Mouse (Mus musculus): ENCODE data around the gene Clcnkb.

Gene Clcnkb

GRCm38 (mm10) chr4:141432666-141433065 is 16.9 kb upstream of the Clcnkb start:
- DNase-seq, result no peak

GRCm38 (mm10) chr4:141430997-141431396 is 15.2 kb upstream of the Clcnkb start:
- peak; percentile 63 for DNase-seq

GRCm38 (mm10) chr4:141429847-141430246 is 14.0 kb upstream of the Clcnkb start:
- DNase-seq, result no peak

DNA sequence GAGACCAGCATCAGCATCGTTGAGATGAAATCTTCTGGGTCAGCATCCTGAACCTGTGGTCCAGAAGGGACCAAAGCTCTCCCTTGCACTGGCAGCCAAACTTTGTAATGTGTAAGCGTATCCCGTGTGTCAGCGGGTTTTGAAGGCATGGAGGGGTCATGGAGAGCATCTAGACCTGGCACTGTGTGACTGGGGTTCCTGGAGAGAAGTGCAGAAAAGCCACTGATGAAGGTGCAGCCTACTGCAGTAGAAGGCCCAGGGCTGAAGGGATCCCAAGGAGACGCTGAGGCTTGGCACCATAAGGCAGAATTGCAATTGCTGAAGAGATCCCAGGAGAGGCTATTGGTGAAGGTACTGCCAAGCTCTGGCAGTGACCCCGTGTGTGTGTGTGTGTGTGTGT is 13.6 kb upstream of the Clcnkb start:
- no peak for DNase-seq

- no peak for DNase-seq
Measured at GRCm38 (mm10) chr4:141427921-141428320, 12.1 kb upstream of the Clcnkb start.

DNA sequence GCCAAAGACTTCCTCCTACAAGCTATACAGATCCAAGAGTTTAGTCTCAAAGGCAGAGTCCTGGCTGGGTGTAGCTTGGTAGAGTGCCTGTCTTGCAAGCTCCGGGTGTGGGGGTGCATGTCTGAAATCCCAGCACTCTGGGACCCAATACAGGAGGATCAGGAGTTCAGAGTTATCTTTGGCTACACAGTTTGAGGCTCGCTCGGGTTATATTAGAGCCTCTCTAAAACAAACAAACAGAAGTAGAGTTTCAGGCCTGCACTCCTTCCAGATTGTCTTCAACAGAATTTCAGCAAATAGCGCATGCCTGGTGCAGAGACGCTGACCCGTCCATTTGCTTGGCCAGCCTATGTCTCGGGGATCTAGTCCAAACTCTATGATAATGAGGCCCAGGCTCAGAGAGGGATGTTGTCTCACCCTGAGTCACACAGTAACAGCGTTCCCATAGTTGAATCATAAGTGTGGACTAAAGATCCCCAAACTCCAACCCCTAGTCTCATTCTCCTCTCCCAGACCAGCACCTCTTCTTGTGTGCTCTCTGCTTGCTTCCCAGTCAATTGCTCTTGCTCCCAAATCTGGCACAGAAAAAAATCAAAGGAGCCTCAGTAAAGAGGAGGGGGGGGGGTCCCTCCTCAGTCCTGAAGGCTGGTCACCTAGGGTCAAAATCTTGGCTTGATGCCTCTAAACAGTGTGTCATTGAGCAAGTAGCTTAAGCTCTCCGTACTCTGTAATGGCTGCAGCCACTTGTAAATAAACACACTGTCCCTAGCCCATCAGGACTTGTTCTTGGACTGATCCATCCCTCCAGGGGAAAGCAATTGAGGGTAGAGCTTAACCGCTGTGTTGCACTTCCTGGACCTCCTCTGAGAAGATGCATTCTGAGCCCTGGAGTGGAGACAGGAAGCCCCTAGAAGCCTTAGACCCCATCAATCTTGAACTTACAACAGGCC is 11.3 kb upstream of the Clcnkb start:
- DNase-seq, result no peak

- peak; percentile 45 for DNase-seq
Measured at GRCm38 (mm10) chr4:141425484-141426479, 10.0 kb upstream of the Clcnkb start.

DNA sequence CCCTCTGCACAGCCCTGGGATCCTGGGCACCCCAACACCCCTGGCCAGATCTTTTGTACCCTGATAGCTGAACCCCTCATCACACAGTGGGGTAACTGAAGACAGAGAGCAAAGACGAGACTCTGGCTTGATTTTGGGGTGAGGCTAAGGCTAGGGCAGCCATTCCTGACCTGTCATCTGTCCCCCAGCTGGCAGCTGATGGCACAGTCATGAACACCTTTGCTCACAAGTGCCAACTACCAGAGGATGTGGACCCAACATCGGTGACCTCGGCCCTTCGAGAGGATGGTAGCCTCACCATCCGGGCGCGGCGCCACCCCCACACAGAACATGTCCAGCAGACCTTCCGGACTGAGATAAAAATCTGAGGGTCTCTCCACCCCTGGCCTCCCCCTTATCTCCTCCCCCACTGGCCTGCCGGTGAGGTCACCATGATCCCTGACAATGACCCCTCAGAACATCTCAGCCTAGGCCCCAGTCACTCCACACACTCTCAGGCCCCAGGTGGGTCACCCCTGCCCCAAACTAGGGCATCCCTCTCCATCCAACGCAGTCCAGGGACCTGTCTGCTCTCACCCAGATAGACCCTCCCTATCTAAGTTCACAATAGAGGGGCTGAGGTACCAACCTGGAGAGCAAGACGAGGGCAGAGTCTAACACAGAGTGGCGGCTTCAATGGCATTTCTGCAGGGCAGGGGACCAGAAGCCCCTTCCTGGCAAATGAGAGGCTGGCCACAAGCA is 8.0 kb upstream of the Clcnkb start:
- no peak for DNase-seq

DNA sequence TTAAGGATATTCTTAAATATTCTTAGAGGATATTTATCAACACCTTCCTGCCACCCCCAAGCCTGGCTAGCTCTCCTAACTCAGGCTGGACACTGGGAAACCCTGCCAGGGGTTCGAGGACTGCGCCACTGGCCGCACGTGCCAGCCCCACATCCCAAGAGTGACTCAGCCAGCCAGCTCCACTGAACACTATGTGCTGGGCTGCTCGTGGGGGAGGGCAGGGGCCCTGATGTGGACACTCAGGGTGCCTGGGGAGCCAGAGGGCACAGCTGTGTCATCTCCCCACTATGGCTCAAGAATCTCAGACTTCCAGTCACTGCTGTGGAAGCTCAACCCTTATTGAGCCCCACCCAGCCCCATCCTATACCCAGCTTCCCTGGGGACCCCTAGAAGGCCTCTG is 7.5 kb upstream of the Clcnkb start:
- no peak for DNase-seq

GRCm38 (mm10) chr4:141422841-141423240 is 7.0 kb upstream of the Clcnkb start:
- DNase-seq, result no peak

DNA sequence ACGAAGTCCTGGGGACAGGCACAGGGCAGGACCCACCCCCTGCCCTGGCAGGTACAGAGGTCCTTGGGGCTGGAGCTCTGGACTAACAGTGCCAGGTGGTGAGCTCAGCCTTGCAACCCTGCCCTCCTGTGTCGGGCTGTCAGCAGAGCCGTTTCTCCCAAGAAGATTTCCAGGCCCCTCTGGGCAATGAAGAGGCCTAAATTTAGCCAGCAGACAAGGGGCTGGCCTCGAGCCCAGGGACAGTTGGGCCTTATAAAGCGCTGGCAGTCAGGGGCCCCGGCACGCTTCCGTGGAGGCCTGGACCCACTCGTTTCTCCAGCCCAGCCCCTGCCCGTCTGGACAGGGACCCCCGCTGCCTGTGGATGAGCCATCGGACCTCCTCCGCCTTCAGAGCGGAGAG is 5.6 kb upstream of the Clcnkb start:
- no peak for DNase-seq

GRCm38 (mm10) chr4:141420886-141421285 is 5.1 kb upstream of the Clcnkb start:
- no peak for DNase-seq

GRCm38 (mm10) chr4:141420192-141420829 is 4.5 kb upstream of the Clcnkb start, which contains the start of gene Hspb7:
Gene Hspb7 (plus strand): TSS chr4:141420779.
- no peak for DNase-seq

- DNase-seq, result no peak
Measured at GRCm38 (mm10) chr4:141419398-141420191, 3.8 kb upstream of the Clcnkb start.

DNA sequence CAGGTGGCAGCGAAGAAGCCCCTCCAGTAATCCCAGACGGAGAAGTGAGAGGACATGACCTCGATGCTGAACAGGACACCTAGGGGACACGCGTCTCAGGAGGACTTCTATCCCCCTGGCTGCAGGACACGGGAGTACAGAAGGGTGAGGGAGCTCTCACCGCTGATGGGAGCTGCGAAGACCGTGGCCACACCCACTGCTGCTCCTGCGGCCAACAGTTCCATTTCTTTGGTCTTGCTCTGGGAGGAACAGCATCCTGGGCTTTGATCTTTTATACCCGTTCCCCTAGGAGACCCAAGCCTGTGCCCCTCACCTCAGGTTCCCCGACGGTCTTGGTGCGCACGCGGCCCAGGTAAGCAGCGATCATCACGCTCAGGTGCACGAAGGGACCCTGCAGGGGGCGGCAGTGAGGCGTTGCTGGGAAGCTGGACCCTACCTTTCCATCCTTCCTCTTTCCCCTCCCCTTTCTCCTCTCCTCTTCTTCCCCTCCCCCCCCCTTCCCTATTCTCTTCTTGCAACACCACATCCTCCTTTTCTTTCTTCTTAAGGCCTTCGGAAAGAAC is 4.3 kb downstream of the Clcnkb start:
- DNase-seq, result no peak

DNA sequence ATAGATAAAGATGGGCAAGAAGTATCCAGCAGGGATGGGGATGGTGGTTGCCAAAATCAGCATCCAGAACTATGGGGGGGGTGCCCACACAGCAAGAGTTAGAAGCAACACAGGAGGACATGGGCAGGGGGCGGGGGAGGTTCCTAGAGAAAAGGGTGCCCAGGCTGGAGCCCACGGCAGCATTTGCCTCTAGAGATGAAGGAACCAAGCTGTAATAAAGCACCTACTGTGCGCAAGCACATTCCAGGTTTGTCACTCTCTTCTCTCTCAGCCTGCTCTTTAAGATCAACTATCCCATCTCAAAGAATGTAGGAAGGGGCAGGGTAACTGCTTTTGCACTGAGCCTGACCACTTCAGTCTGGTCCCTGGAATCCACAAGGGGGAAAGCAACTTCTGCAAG is 7.2 kb downstream of the Clcnkb start:
- no peak for DNase-seq

DNA sequence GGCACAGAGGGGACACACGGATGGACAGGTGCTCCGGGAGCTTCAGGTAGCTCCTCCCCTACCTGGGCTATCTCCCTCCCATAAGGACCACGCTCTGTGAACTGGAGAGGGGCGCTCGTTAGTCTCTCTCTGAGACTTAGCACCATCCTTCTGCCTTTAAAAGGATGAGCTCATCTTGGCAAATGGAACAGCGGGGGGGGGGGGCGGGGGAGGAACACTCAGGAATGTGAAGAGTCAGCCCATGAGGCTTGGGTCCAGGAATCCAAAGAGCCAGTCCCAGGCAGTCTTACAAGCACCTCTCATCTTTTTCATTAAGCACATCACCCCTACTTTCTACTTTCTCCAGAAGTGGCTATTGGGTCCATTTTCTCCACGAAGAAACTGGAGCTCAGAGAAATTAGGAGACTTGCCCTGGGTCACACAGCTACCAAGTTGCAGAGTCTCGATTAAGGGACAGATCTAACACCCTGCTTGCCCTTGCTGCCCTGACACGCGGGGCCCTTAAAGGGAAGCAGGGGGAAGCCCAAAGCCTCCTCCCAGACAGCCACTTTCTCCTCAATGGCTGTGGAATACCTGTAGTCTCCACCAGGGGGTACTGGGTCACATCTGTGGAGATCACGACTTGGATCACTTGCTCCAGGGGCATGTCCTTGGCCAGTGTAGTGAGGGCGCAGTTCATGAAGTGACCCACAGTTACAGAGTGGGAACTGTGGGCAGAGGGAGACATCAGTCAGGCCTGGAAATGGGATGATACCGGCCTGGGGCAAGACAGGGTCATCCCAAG is 9.1 kb downstream of the Clcnkb start:
- DNase-seq, result no peak

DNA sequence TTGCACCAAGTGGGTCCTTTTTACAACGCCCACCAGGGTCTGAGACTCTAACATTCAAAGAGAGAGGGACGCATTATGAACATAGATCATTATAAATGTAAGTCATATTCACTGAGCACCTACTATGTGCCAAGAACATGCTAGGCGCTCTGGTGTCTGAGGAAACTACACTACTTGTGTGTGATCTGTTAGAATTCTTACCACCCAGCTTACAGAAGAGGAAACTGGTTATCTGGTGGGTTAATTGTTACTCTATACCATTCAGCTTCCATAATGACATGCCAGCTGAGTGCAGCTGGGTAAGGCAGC is 10.5 kb downstream of the Clcnkb start:
- no peak for DNase-seq

GRCm38 (mm10) chr4:141404518-141405313 is 11.1 kb downstream of the Clcnkb start:
- DNase-seq, result peak; percentile 66

All from cerebellum, adult 11-12 months (tissue).